Mouse (Mus musculus) olfactory bulb, adult 2 months (tissue): Measurements from ENCODE around the gene Dnah2.

Experiments
- CTCF ChIP-seq: fragments of 200-500 bp; IDR thresholded peaks from 2 replicates; pipeline ENCODE4 v1.5.1; 2012; ENCODE audit warnings: low read depth, mild to moderate bottlenecking, low read length, moderate library complexity; ENCODE audit not compliant: insufficient read depth
- POLR2A ChIP-seq: fragments of 200-500 bp; IDR thresholded peaks from 2 replicates; pipeline ENCODE4 v1.6.1; 2012; ENCODE audit warnings: mild to moderate bottlenecking, low read depth, low read length, moderate library complexity; ENCODE audit not compliant: insufficient read depth

DNA sequence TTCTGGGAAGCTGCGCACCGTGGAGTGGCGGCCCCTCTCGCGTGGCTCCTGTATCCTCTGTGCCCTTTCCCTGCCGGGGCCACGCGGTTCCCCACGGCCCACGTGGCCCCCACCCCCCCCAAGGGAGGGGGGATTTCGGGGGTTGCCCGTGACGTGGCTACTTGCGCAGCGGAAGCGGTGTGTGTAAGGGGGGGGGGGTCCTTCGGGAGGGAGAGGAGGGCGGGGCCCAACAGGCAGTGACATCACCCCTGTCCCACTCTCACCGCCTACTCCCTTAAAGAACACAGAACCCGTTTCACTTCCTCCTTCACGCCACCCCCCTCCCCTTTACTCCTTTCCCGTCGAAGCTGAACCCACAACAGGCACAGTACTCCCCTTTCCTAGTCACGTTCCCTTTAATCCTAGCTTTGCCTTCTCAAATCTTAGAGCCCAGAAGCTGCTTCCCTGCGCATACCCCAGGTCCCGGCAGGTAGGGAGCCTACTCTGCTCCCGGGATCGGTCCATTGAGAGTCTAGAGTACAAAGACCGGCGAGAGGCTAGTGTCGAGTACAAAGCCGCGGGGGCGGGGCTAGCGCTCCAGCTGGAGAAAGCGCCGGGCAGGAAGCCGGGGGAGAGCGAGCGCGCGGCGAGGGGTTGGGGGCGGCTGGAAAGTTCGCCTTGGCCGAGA, 139.4 kb downstream of the Dnah2 start:
- TF ChIP-seq CTCF: no peak
- no peak; the same call in 1 of the 2 replicates for TF ChIP-seq POLR2A
